Mouse (Mus musculus): ENCODE measurements at regions not wholly inside any gene's neighbourhood (a gene's known extent, or its start where the extent isn't known, plus 50 kb on each side); places are given as distances from the start of the nearest gene placed in this dataset.

DNA sequence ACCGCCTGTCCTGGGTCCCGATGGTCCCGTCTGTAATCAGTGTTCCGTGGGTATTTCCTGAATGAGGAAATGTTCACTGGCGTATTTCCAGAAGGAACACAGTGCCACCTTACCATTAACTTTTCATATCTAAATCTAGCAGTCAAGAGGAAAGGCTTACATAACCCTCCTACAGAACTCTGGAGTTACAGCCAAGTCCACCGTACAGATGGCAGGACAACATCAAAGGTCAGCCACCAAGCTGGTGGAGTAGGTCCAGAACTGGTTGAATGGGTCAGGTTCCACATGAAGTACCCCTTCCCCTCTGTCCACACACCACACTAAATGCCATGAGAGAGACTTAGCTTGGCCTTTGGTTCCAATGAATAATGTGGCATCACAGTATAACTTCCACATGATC is 139.7 kb downstream of the Barhl2 start:
- DNase-seq = no peak

DNA sequence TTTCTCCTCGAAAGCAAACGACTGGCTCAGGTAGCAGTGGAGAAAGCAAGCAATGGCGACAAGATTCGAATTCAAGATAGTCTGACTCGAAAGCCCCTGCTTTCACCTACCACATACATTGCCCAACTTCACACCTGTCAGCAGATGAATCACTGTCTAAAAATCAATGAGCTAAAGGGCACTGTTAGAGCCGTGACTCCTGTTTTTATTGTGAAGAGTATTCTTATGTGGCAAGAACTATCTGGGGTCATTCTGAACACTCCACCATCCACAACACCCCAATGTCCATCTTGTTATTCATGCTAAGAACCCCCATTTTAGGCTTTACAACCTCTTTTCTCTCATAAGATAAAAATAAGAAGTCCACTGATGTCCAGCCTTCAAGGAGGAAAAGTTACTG is 144.1 kb downstream of the Barhl2 start:
- DNase-seq = no peak

DNA sequence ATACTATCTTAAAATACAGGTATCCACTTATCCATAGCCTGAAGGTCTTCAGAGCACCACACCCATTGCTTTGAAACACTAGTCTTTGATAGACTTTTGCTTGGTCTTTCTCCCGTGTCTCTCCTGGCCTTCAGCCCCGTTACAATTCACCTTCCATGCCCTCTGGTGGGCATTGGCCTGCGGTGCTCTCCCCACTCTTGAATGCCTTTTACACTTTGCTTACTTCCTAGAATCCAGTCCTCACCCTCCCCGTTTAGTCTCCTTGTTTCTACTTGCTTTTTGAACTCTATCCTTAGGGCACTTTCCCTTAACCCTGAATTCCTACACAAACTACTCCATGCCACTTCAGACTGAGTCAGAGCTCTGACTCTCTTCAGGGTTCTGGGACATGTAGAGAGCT is 156.6 kb downstream of the Barhl2 start:
- no peak for DNase-seq

DNA sequence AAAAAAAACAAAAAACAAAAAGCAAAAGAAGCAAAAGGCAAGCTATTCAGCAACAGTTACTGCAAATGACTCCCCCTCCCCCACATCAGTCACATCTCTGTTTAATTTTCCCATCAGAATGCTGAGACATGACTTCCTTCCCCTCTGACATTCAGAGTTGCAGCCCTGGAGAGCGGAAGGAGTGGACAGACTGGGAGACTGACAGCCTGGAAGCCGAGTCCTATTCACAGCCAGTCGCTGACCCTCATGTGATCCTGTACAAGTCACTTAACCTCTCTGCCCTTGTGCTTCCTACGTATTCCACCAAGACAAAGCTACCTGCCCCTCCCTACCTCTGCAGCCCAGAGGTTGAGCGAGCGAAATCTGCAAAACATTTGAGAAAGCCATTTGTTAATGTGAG is 161.2 kb downstream of the Barhl2 start:
- peak; percentile 43 for DNase-seq

DNA sequence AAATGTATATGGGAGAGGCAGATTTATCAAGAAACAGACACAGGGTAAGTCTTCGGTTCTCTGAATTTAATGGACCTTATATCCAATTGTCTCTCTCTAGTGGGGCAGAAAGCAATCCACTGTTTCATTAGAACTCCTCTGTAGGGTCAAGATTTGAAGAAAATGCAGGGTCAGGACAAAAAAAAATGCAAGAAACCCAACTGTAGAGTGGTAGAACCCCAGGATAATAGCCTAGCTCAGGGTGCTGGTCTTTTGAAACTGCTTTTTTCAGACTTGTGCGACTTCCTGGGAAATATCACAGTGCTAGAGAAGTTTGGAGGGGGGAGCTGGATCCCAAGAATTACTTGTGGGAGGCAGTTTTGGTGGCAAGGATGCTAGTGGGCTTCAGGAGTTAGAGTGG is 162.0 kb downstream of the Barhl2 start:
- DNase-seq = no peak

DNA sequence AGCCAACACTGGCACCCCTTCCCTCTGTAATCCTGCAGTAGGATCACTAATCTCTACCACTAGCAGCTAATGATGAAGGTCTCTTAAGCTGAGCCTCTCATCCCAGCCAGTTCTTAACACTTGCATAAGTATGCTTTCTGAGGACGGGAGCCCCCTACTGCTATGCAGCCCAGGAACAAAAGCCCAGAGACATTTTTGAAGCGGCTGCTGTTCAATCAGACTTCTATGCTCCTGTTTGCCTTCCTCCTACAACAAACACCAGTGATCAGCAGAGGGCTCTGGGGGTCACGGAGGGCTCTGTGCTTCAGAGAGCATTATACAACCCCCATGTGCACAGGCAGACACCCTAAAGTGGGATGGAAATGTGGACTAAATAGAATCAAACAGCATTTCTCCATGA is 162.4 kb downstream of the Barhl2 start:
- no peak for DNase-seq

DNA sequence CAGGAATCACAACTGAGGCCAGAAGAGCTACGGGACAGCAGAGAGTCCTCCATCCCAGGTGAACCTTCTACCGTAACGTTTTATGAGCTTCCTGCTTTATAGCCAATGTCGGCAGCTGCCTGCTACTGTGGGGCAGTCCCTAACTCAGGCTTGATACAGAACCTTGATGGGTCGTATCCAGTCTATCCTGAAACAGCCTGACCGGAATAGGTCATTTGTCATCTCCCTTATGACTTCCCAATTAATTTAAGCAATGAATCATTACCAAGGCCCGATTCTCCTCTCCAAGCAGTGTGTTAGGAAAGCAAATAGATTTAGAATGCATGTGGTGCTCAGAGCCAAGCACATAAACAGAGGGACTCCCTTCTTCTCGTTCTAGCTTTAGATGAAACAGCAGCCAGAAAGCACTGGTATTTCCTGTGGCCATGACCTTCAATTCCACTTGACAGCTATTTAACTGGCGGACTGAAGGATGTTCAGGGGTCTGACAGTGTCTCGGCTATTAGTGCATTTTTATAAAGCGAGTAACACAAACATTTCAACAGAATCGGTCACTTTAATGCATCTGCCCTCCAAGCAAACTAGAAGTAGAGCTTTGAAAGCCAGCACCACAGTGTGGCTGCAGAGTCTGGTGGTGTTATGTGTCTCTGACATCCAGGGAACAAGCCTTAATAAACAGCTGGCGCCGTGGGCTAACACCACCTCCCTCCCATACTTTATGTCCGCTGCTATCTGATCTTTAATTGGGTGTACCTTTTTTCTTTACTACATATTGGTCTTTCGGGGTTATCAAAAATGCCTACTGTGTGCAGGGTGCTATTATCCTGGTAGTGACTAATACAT is 165.4 kb downstream of the Barhl2 start:
- peak; percentile 34 for DNase-seq

DNA sequence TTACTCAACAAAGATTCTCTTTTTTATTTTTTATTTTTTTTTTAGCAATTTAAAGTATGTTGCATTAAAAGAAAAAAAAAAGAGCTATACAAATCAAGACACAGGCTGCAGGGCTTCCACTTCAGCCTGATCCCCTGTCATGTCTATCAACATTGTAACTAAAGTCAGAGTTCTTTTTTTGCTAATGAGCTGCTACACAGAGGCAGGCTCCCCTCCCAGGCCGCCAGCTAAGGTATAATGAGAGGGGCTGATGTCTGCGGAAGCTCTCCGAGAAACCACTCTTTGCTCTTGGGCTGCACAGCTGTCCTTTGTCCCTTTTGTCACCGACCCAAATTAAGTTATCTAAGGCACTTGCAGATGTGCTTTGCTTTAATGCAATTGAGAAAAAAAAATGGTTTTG is 172.8 kb downstream of the Barhl2 start:
- no peak for DNase-seq

DNA sequence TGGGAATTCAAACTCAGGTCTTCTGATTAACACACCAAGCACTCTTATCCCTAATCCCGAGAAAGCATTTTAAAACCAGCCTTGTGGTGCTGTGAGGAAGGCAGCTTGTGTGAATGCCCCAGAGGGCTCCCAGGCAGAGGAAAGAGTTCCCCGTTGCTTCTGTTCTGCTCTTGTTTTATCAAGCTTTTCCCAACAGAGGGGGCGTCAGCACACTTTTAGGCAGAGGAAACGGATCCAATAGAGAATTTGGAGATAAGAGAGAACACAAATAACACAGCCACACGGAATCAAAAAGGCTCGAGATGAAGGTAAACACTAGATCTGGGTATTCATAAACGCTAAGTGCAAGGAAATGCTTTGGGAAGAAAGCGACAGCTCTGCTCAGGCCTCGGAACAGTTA is 173.2 kb downstream of the Barhl2 start:
- DNase-seq = no peak

DNA sequence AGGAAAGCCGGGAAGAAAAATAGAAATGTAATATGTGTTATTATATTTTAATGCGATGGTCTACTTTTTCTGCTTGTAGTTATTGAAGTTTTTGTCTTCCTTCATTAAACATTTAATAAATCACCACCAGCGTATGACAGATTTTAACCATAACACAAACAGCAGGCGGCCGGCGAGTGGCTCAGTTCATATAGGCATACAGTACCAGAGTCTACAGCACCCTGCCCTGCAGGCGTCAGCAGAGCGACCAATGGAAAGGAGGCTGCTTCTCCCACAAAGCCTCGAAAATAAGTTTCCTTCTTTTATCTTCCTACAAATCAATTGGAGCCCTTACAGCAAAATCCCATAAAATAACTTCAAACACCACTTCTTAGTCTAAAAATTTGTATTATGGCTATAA is 175.3 kb downstream of the Barhl2 start:
- peak; percentile 18 for DNase-seq

DNA sequence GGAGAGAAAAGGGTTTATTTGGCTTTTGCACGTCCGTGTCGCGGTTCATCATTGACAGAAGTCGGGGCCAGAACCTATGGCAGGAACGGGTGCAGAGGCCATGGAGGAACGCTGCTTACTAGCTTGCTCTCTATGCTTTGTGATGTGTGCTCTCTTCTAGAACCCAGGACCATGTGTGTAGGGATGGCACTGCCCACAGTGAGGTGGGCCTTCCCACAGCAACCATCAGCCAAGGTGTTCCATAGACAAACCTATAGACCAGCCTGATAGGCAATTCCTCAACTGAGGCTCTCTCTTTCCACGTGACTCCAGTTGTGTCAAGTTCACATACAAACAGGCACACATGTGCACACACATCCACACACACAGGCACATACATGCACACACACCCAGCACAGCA is 180.2 kb downstream of the Barhl2 start:
- DNase-seq = no peak

DNA sequence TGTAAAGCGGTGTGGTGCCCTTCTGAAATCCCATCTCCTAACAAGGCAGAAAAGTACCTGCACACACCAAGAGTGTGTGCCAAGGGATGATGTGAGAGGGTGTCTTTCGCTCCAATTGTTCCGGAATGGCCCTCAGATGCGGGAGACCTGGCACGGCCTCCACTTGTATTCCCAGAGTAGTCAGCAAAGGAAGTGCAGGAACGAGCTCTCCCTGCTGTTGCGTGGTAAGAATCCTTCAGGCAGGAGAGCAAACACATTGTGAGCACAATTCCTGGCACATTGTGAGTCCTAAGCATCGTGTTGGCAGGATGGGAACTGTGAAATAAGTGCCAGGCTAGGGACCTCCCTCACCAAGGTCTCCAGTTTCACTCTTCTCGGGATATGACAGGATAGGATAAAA is 180.7 kb downstream of the Barhl2 start:
- no peak for DNase-seq

DNA sequence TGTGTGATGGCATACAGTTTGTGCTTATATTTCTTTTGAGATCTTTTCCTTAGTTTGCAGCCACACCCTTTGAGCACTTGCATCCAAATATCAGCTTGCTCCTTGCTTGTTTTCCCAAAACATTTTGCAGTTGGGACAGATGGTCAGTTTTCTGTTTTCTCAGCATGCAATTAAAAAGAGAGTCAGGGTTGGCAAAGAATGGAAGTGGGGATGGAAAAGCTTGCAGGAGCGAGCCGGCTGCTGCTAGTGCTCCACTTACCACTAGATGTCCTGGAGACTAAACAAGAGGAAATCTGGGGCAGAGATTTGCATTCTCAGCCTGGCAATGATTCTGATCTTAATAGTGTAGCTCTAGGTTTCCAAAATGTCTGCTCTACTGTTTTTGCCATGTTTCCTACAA is 181.8 kb downstream of the Barhl2 start:
- peak; percentile 40 for DNase-seq

DNA sequence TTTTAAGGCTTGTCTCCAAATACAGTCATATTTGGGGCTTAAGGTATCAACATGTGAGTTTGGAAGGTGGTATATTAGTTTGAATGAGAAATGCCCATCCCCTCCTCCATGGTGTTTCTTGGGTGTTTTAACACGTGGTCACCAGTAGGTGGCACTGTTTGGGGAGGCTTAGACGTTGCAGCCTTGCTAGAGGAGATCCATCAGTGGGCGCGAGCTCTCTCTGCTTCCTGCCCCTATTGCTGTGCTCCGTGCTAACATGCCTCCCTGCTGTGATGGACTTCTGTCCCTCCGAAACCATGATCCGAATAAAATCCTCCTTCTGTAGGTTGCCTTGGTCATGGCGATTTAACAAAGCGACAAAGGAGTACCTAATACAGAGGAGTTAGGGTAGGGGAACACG is 183.3 kb downstream of the Barhl2 start:
- no peak for DNase-seq

DNA sequence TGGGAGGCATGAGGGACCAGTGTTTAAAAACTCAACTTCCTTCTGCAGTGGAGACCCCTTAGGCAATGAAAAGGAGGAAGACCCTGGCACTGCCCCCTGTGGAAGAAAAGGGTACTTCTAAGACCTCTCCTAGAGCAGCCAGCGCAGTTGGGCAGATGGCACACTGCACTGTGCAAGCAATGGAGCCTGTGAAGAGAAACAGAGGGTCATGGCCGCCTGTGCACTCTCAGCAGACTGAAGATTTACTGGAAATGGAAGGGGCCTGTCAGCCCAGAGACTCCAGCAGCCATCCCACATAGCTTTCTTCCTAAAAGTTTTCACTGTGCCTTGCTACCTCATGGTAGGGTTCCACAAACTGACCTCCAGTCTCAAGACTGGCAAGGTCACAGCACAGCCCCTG is 193.4 kb downstream of the Barhl2 start:
- DNase-seq = no peak

DNA sequence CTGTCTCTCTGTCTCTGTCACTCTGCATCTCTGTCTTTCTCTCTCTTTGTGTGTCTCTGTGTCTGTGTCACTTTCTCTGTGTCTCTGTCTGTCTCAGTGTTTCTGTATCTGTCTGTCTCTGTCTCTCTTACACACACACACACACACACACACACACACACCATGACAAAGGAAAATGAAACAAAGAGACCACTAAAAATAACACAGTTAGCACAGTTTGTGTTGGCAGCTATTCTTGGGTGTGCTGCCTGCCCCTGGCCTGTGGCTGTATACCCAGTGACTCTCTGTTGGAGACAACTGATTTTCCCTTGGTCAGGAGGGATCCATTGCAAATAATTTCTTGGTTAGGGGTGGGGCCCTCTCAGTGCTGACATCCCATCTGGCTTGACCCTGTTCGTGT is 200.8 kb downstream of the Barhl2 start:
- no peak for DNase-seq

DNA sequence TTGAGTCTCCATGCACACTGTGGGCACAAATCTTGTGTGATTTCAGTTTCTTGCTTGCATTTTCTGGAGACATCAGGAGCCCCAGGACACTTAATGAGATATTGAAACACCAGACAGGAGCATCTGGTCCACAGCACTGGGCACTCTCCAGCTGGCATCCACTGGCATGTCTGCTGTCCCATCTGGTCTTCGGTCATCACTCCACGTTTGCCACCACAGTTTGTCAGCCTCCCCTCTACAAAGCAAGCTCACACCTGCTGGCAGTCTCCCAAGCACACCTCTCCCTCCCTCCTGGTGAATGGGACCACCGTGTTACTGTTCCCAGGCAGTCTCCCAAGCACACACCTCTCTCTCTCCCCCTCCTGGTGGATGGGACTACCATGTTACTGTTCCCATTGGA is 228.8 kb downstream of the Barhl2 start:
- no peak for DNase-seq

DNA sequence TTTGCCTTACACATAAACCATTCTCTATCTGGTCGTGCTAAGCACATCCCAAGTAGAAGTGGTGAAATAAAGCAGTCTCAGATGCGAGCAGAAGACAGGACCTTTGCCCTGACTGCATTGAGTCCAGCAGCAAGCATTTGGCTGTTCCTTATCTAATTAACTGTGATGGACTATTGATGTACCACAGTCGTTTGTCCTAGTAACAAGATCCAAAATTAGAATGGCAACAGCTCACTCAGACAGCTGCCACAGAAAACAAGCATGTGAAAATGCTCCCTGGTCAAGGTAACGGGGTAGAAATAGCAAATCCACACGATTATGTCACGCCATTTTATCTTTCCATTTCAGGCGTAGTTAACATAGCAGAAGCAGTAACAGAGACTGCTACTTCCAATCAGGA is 233.8 kb downstream of the Barhl2 start:
- no peak for DNase-seq

DNA sequence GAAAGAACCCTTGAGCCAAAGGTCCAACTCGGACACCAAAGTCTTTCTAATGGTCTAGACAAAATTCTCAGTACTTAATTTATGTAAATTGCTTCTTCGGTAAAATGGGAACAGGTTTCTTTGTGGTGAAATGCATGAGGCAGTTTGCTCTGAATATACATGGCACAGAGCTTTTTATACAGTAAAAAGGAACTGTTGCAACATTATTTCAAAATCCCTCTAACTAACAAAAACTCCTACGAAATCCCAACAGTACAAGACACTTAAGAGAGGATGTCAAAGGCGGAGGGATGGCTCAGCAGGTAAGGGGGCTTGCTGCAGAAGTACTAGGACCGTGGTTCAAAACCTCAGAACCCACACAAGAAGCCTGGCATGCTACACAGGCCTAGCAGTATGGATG is 248.4 kb downstream of the Barhl2 start:
- no peak for DNase-seq

DNA sequence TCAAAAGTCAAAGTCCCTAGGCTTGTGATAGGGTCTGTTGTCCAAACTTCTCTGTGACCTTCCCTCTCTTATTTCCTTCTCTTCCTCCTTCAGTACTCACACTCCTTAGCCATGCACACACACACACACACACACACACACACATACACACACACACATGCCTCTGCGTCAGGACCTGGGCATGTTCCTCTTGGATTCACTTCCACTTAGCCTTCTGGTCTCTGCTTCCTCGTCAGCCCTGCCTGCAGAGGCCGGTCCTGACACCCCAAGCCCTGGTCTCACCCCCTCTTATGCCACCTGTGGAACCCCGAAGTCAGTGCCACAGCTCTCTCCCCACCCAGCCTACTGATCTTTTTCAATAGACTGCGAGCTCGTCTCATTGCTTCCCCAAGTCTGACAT is 250.3 kb downstream of the Barhl2 start:
- no peak for DNase-seq

DNA sequence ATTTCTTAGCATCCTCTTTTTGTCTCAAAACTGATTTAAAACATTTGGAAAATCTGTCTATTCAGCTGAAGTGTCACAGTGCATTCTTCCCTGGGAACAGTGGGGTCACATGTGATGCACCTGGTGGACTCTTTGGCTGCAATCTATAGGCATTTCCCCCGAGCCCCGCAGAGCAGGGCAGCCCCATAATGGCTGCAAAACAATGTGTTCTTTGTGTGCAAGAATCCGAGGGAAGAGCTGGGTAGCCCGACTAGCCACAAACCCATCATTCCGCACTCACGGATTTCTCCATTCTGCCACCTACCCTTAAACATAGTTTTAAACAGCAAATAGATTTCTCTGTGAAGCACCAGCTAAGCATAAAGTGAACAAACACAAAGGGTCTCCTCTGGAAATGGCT is 252.2 kb downstream of the Barhl2 start:
- DNase-seq = no peak

DNA sequence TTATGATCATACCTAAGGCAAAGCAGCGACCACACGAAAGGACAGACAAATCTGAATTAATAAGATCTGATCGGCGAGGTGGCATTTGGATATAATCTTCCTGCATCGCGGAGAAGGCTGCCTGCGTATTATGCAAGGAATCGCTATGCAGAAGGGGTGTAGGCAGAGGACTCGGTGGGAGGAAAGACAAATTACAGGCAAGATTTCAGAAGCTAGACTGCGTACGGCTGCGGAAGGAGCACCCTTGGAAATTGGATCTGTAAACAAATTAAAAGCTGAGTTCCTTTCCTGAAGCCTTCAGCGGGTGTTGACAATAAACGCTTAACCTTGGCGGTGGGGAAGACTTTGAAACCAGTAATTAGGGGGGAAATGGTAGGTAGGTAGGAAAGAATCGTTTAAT is 257.3 kb downstream of the Barhl2 start:
- no peak for DNase-seq

DNA sequence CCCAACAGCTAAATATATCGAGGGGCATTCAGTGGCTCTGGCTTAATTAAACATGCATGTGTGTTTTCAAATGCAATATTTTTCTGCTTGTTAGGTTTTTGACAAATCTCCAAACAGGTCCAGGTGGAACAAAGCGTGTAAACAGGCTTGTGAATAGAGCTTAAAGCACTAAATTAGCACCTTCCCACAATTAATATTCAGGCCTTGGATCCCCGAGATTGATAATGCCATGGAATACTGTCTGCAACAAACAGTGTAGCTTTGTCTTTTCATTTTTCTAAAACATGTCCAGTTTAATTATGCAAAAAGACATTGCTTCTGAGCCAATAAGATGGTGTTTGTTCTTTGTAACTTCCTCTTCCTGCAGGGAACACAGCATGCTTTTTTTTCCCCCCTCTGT is 258.9 kb downstream of the Barhl2 start:
- DNase-seq = no peak

DNA sequence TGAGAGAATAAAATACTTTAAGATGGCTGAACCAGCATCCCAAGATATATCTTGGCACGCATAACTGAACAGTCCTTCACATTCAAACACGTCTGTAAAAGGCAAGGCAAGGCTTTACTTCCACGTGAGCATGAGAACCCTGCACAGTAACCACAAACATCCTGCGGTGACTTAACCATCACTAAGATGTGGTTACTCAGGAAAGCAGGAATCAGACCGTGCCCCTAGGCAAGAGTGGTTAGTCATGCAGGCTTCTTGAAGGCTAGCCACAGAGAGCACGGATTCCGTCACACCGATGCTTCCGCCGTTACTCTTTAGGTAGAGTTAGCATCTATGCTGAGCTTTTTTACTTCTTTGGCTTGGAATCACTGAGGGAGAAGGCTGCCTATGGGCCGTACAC is 266.8 kb downstream of the Barhl2 start:
- no peak for DNase-seq

DNA sequence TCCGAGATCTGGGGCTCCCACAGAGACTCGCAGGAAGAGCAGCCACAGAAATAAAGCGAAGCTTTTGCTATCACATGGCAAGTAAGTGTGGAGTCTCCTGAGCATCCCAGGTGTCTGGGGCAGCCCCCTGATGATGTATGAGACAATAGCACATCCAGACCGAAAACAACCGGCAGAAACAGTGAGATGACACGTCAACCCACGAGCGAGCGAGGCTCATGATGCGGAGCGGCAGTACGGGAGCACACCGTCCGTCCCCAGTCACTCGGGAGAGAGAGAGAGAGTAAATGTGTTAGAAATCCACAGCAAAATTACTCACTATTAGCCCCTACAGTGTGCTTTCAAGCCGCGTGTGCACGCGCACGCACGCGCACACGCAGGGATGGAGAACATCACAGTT is 276.2 kb downstream of the Barhl2 start:
- DNase-seq = no peak
